Mouse (Mus musculus): ENCODE measurements at regions not wholly inside any gene's neighbourhood (a gene's known extent, or its start where the extent isn't known, plus 50 kb on each side); places are given as distances from the start of the nearest gene placed in this dataset.

DNA sequence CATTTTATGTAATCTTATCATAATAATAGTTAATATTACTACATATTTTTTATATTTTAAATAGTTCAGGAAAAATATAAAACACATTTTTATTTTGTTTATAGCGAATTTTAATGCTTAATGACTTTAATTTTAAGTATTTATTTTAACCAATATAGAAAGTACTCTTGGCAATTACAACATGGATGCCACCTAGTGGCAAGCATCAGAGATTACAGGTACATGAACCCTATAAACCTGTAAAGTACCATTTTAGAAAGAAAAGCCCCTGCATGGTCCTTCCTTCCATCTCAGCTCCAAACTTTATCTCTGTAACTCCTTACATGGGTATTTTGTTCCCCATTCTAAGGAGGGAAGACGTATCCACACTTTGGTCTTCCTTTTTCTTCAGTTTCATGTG is 4328.9 kb upstream of the Gm7489 start:
- no peak overlapping the region for H3K27ac ChIP-seq
- no peak for ATAC-seq (replicated peaks)
- H3K9me3 ChIP-seq: no peaks in the 10 kb centered on the region
- WGBS: 28% methylated on average over 2 of the region's 2 CpGs
- H3K36me3 ChIP-seq (replicated peaks): no peaks in the 10 kb centered on the region
- no peak overlapping the region for H3K4me3 ChIP-seq
- no peak overlapping the region for H3K9ac ChIP-seq
- no peaks in the 10 kb centered on the region for H3K4me1 ChIP-seq
- H3K4me2 ChIP-seq: no peak overlapping the region
- no peaks in the 10 kb centered on the region for H3K27me3 ChIP-seq (replicated peaks)

DNA sequence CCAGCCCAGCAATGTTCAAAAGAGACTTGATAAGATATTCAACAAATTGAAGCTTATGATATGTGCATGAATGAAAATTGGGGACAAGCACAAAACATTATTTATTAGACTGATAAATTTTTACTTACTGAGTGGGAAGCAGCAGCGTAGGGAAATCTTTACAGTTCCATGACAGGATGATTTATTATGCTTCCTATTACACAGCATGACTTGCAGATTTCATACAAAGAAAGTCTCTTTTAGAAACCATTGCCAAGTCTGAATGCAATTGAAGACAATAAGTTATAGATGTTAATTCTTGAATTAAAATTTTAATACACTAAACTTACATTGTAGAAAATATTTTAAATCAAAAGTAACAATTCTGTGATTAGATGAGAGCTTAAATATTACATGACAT is 4324.3 kb upstream of the Gm7489 start:
- H3K27me3 ChIP-seq (replicated peaks): no peaks in the 10 kb centered on the region
- H3K9ac ChIP-seq: no peak overlapping the region
- no peak for ATAC-seq (replicated peaks)
- no peak overlapping the region for H3K4me3 ChIP-seq
- no peak overlapping the region for H3K27ac ChIP-seq
- no peaks in the 10 kb centered on the region for H3K4me1 ChIP-seq
- 73% methylated on average over 1 of the region's 1 CpGs for WGBS
- H3K9me3 ChIP-seq: no peaks in the 10 kb centered on the region
- H3K4me2 ChIP-seq: no peak overlapping the region
- H3K36me3 ChIP-seq (replicated peaks): no peaks in the 10 kb centered on the region

DNA sequence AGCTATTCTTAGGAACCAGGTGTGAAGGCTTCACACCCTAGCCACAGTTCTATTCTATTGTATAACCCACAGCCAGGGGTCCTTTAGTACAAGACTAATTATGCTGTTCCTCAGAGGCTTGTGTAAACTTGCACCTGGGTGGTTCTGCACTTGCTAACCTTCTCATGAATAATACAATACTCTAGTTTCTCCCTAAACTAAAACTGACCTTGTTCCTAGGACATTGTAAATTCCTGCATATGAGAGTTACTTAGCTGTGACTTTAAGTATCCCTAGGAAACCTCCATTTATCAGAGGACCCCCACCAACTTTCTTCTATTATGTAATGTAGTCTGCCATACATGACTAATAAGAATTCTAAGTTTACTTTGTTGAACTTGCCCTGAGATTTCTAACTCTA is 4295.9 kb upstream of the Gm7489 start:
- no peak overlapping the region for H3K4me2 ChIP-seq
- H3K27me3 ChIP-seq (replicated peaks): no peaks in the 10 kb centered on the region
- ATAC-seq (replicated peaks): no peak
- no peak overlapping the region for H3K27ac ChIP-seq
- H3K9me3 ChIP-seq: no peaks in the 10 kb centered on the region; the same call in 1 of the 2 replicates
- H3K9ac ChIP-seq: no peak overlapping the region
- no peak overlapping the region for H3K4me3 ChIP-seq
- no peaks in the 10 kb centered on the region for H3K4me1 ChIP-seq
- no peaks in the 10 kb centered on the region for H3K36me3 ChIP-seq (replicated peaks)

GRCm38 (mm10) chr15:49613865-49614264 is 4270.8 kb upstream of the Gm7489 start:
- Histone ChIP-seq H3K4me2 (no peak overlapping the region), H3K27me3 (replicated peaks) (no peaks in the 10 kb centered on the region), H3K36me3 (replicated peaks) (no peaks in the 10 kb centered on the region), H3K9me3 (no peaks in the 10 kb centered on the region), H3K9ac (no peak overlapping the region), H3K4me3 (no peak overlapping the region), H3K4me1 (no peaks in the 10 kb centered on the region), H3K27ac (no peak overlapping the region)
- no peak for ATAC-seq (replicated peaks)
- WGBS: 73% methylated on average over 4 of the region's 4 CpGs

DNA sequence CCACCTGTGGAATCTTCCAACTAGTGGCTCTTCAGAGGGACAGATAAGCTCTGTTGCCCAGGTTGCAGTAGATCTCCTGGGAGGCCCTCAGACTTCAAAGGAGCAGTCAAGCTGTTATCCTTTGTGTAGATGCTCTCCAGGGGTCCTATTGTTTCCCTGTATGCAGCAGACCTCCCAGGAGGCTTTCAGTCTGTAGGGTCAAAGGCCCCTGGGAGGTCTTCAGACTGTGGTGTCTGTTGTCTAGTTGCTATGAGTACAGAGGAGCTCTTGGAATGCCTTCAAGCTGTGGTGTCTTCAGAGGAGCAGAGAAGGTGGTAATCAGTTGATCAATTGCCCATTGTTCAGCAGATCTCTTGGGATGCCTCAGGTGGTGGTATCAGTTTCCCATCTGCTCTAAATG is 4237.3 kb upstream of the Gm7489 start:
- no peak overlapping the region for H3K4me3 ChIP-seq
- no peaks in the 10 kb centered on the region for H3K9me3 ChIP-seq
- H3K27me3 ChIP-seq (replicated peaks): no peaks in the 10 kb centered on the region
- H3K9ac ChIP-seq: no peak overlapping the region
- H3K4me1 ChIP-seq: no peaks in the 10 kb centered on the region
- no peak overlapping the region for H3K4me2 ChIP-seq
- no peaks in the 10 kb centered on the region for H3K36me3 ChIP-seq (replicated peaks)
- no peak overlapping the region for H3K27ac ChIP-seq
- ATAC-seq (replicated peaks): no peak

DNA sequence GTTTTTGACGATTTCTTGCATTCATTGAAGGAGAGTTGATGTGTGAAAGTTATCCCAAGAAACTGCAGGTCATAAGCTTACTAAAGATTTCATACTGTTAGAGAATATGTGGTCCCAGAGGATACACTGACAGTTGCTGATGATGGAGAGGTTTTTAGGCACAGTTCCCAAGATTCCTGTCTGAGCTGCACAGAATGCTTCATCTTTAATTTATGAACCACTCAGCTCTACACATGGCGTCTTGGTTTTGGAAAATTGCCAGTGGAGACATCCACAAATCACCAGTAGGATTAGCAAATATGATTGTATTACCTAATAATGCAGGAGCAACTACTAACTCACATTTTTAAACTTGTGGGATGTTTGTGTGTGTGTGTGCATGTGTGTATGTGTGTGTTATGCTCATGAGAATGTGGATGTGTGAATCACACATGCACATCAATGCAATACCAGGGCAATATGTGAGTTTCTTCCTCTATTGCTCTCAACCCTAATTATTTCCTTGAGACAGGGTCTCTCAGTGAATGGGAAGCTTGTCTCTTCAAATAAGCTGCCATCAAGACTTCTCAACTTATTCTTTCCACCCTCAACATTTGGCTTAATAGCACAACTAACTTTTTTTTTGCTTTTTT is 4234.0 kb upstream of the Gm7489 start:
- H3K4me1 ChIP-seq: no peaks in the 10 kb centered on the region
- H3K9ac ChIP-seq: no peak overlapping the region
- H3K27ac ChIP-seq: no peak overlapping the region
- peak; percentile 86 for ATAC-seq (replicated peaks)
- H3K36me3 ChIP-seq (replicated peaks): no peaks in the 10 kb centered on the region
- no peak overlapping the region for H3K4me2 ChIP-seq
- no peak overlapping the region for H3K4me3 ChIP-seq
- 51% methylated on average over 2 of the region's 2 CpGs for WGBS
- no peaks in the 10 kb centered on the region for H3K27me3 ChIP-seq (replicated peaks)
- H3K9me3 ChIP-seq: no peaks in the 10 kb centered on the region

DNA sequence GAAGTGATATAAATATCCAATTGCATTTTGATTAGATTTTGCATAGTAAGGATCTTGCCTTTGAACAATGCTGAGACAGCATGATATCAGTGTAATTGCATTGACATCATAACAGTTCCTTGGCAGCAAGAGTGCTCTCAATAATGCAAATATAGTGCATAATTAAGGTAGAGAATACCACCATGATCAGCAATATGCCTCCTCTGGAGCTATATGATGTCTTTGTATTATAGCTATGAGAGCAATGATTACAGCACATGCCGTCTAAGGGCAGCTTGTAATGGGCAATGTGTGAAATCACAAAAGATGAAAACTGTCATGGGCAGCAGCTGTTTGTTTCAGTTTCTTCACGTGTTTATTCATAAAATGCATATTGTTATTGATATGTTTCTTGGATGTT is 4231.0 kb upstream of the Gm7489 start:
- Histone ChIP-seq H3K9ac (no peak overlapping the region), H3K9me3 (no peaks in the 10 kb centered on the region), H3K27ac (no peak overlapping the region), H3K4me1 (no peaks in the 10 kb centered on the region), H3K27me3 (replicated peaks) (no peaks in the 10 kb centered on the region), H3K4me2 (no peak overlapping the region), H3K36me3 (replicated peaks) (no peaks in the 10 kb centered on the region), H3K4me3 (no peak overlapping the region)
- ATAC-seq (replicated peaks): no peak
- 71% methylated on average over 2 of the region's 2 CpGs for WGBS

- H3K27me3 ChIP-seq (replicated peaks): no peaks in the 10 kb centered on the region
- H3K4me2 ChIP-seq: no peak overlapping the region
- no peak overlapping the region for H3K4me3 ChIP-seq
- no peak for ATAC-seq (replicated peaks)
- no peak overlapping the region for H3K27ac ChIP-seq
- no peak overlapping the region for H3K9ac ChIP-seq
- no peaks in the 10 kb centered on the region for H3K9me3 ChIP-seq
- 84% methylated on average over 4 of the region's 4 CpGs for WGBS
- H3K36me3 ChIP-seq (replicated peaks): no peaks in the 10 kb centered on the region
- H3K4me1 ChIP-seq: no peaks in the 10 kb centered on the region
These were observed 4219.7 kb upstream of the Gm7489 start for GRCm38 (mm10) chr15:49664834-49665565.
